Mouse (Mus musculus) urinary bladder, postnatal 4 days (tissue): ENCODE results near the gene Hist1h3f.
"Not testable (repeated sequence)": the region's sequence is repeated elsewhere in the genome, so short reads cannot be mapped to it uniquely, and the experiment has no call there.

ENCODE experiments used
- DNase-seq, 2 experiments: peaks; one replicate each; pipeline ENCODE4 v3.0.0; 2021 to 2022; ENCODE audit warnings: low spot score in 2 of 2

Gene Hist1h3f

DNA sequence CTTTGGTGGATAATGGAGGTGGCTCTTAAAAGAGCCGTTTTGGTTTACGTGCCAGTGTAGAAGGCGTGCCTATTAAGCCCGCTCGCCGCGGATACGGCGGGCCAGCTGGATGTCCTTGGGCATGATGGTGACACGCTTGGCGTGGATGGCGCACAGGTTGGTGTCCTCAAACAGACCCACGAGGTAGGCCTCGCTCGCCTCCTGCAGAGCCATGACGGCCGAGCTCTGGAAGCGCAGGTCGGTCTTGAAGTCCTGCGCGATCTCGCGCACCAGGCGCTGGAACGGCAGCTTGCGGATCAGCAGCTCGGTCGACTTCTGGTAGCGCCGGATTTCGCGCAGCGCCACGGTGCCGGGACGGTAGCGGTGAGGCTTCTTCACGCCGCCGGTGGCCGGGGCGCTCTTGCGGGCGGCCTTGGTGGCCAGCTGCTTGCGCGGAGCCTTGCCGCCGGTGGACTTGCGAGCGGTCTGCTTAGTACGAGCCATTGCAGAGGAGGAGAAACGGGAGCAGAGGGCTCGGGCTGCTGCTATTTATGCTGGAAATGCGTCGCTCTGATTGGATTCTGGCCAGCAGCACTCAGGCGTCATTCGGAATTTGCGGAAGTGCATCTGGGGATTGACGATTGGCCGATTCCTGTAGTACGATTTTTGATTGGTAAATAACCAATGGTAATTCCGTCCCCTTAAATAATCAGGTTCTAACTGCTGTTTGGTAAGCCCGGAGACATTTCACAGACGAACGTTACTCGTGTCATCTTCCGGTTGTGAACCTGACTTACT is 18.2 kb downstream of the Hist1h3f start, which contains the start of gene Hist1h3e:
Gene Hist1h3e (minus strand): TSS at position 487 of the 777 bp plus-strand sequence.
- DNase-seq, result peak; percentile 92 to 94

DNA sequence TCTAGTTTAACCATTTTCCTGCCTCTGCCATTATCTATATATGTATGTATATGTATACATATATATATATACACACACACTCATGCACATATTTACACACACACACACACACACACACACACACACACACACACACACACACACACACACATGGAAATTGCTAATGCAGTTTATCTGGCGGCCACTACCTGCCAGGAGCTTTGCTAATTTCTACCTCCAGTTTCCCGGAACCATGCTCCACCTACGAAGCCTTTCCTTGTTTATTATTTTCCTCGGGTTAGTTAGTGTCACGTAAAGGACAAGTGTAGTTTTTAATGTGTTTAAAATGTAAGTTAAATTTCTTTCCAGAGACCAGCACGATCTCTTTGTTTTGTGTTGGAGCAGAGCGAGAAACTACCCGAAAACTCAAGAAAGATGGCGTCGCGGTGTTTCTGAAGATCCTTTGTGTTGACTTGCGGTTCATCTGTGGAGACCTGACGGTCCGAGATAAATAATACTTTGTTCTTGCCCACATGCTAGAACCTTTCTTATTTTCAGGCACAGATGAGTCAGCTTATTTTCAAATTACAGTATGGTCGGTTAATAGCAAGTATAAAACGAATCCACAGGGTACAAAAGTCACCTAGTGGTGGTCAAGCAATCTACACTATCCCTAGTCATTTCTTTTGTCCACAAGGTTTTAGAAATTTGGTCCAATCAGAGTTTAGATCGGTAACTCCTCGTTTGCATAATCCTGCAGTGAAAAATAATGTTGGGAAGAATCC is 19.0 kb downstream of the Hist1h3f start:
- DNase-seq, result no peak

DNA sequence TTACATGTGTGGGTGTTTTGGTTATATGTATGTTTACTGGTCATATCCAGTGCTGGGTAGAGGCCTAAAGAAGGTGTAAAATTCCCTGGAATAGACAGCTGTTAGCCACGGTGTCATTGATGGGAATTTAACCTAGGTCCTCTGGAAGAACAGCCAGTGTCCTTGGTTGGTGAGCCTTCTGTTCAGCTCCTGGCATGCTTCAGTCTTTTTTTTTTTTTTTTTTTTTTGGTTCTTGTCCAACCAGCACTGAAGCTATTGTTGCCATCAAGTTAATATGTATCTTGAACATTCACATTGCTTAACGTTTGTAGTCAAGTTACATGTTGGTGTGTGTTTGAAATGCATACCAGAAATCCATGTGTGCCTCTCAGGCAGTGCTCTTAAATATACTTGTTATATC is 20.6 kb downstream of the Hist1h3f start:
- DNase-seq, result no peak

DNA sequence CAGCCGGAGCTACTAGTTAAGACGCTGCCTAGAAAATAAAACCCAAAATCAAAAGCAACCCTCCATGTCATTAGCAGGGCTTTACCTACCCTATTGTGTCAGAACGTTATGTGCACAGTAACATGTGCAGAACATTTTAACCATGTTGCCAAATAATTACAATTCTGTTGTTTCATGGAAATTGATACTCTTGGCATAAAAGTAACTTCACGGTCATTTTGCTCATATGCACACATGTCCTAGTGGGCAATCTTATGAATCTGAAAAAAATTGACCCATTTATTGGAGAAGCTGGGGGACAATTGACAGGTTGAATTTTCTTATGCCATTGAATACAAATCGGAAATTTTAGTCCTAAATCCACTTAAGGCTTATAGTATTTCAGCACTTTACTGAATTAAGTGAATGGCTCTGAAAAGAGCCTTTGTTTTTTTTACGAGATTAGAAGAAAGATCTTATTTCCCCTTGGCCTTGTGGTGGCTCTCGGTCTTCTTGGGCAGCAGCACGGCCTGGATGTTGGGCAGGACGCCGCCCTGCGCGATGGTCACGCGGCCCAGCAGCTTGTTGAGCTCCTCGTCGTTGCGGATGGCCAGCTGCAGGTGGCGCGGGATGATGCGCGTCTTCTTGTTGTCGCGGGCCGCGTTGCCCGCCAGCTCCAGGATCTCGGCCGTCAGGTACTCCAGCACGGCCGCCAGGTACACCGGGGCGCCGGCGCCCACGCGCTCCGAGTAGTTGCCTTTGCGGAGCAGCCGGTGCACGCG is 26.6 kb downstream of the Hist1h3f start:
- not testable (repeated sequence) for DNase-seq

DNA sequence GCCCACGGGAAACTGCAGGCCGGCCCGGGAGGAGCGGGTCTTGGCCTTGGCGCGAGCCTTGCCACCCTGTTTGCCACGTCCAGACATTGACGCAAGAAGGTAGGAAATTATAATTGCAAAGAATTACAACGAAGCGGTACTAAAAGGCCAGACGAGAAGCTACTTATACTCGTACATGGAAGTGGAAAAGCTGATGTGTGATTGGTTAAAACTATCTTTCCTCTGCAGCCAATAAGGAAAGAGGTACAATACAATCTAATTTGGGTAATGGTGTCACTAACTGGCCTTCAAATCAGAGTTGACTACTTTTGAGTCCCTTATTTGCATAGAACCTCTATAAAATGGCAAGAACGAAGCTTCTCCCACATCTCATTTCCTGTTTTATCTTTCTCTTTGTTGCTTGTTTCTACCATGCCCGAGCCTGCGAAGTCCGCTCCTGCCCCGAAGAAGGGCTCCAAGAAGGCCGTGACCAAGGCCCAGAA is 27.2 kb downstream of the Hist1h3f start, which contains the start of the genes Hist1h2ae and Hist1h2bg:
Gene Hist1h2ae (minus strand): TSS at position 199 of the 482 bp plus-strand sequence.
Gene Hist1h2bg (plus strand): TSS at position 375 of the 482 bp plus-strand sequence.
- peak in 1 of 2 experiments; percentile 60 for DNase-seq

DNA sequence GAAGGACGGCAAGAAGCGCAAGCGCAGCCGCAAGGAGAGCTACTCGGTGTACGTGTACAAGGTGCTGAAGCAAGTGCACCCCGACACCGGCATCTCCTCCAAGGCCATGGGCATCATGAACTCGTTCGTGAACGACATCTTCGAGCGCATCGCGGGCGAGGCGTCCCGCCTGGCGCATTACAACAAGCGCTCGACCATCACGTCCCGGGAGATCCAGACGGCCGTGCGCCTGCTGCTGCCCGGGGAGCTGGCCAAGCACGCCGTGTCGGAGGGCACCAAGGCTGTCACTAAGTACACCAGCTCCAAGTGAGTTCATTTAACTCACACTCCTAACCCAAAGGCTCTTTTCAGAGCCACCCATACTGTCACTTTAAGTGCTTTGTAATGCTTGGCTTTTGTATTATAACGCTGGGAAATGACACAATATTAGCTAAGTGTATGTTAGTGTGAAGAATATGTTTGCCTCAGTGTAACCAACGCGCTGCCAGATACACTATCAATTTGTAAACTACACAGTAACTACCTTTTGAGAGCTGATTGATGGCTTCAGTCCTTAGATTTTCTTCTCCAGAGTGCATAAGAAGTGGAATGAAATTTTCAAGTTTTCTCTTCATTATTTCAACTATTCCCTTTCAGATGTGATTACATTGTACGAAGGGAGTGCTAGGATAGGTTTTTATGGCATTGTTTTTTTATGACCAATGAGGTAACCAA is 27.8 kb downstream of the Hist1h3f start:
- not testable (repeated sequence) for DNase-seq

DNA sequence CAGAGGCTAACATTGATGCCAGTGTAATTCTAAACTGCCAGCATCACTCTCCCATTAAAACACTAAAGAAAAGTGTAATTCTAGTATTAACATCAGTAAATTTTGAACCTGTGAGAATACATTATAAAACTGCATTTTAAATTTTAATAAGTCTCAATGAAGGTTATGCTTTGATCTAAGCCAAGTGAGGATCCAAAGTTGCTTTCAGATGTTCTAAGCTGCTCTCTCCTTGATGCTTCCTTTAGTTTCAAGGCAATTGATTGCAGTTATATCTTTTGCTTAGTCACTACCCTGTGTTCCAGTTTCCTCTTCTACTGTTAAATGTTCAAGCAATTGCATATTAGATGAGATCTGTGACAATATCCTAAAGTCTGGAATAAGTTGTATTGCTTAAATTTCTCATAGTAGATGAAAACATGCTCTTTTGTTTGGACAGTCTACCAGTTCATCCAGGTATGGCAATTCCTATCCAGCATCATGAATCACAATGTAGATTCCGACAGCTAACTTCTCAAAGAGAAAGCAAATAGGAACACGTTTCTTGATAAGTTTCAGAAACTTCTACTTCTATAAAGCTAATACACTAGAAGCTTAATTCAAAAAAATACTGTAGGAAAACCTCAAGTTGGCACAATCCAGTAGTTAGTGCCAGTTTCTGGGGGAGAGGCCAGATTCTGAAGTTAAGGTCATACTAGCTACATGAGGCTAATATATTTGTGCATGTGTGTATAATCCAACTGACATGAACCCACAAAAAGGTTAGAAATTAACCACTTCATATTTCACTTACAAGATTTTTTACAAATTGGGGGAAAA is 28.6 kb downstream of the Hist1h3f start:
- no peak for DNase-seq

DNA sequence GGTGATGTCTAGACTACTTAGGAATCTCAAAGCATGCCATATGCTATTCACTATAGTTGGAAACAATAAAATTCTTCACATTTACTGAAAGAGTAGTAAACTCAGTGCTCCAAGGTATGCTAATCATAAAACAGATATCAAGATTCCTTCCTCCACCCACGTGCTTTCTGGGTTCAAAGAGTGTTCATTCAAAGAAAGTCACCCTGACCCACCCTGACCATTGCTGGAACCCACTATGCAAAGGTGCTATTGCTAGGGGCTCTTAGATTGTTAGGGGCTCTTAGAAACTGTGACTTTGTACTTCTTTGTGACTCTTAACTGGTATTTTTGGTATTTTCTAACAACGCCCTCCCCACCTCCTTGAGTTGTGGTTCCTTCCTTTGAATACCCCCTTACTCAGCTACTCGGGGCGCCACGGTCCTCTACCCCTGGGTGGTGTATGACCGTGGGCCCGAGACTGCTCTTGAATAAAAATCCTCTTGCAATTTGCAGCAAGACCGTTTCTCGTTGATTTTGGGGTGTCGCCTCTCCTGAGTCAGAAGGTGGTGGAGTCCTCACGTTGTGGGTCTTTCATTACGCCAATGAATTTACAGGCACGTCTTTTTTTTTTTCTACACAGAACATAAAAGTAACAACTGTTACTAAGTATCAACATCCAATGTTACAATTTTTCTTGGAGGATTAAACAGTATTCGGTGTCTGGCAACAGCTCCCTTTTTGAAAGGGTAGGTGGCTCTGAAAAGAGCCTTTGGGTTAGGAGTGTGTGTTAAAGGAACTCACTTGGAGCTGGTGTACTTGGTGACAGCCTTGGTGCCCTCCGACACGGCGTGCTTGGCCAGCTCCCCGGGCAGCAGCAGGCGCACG is 29.4 kb downstream of the Hist1h3f start:
- not testable (repeated sequence) for DNase-seq

DNA sequence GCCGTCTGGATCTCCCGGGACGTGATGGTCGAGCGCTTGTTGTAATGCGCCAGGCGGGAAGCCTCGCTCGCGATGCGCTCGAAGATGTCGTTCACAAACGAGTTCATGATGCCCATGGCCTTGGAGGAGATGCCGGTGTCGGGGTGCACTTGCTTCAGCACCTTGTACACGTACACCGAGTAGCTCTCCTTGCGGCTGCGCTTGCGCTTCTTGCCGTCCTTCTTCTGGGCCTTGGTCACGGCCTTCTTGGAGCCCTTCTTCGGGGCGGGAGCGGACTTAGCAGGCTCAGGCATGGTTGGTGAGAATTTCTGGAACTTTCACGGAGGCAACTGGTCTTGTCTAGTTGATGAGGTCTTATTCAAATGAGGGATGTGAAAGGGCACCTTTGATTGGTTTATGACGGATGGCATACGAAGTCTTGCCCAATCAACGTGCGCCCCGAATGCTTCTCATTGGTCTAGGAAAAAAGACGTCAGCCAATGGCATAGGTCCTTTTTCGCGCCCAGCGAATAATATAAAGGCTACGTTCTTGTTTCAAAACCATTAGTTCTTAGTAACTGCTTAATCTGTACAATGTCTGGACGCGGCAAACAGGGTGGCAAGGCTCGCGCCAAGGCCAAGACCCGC is 30.2 kb downstream of the Hist1h3f start, which contains the start of the genes Hist1h2bf and Hist1h2ad:
Gene Hist1h2bf (minus strand): TSS at position 299 of the 627 bp plus-strand sequence.
Gene Hist1h2ad (plus strand): TSS at position 484 of the 627 bp plus-strand sequence.
- DNase-seq, result peak; percentile 86

DNA sequence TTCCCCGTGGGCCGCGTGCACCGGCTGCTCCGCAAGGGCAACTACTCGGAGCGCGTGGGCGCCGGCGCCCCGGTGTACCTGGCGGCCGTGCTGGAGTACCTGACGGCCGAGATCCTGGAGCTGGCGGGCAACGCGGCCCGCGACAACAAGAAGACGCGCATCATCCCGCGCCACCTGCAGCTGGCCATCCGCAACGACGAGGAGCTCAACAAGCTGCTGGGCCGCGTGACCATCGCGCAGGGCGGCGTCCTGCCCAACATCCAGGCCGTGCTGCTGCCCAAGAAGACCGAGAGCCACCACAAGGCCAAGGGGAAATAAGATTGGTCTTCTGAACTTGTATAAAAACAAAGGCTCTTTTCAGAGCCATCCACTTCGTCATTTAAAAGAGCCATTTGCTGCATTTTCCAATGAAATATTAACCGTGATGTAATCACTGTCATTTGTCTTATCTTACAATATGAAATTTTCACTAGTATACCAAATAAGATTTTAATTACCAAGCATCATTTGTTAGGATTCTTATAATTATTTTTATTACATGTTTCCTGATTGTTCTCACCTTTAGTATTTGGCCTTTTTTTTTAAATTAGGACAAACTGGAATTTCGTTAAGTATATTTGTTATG is 30.8 kb downstream of the Hist1h3f start:
- not testable (repeated sequence) for DNase-seq

DNA sequence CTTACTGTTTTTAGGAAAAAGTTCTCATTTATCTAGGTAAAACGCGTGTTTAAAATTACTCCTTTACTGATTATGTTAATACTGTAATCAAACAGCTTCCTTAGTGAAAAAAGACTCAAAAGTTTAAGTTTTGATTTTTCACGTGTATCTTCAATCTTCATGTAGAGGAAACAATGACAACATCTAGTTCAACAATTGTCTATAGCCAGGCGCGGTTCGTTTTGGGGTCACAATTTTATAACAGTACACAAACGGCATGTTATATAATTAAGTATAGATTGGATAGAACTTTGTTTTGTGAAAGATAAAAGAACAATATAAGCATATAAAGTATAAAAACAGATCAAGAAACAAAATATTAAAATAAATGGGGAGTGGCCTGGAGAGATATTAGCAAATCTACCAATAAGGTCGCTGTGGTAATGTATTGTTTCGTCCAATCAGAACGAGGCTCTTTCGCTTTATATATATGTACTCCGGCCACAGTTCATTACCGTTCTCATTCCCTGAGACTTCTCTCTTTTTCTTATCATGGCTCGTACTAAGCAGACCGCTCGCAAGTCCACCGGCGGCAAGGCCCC is 31.5 kb downstream of the Hist1h3f start, which contains the start of gene Hist1h3d:
Gene Hist1h3d (plus strand): TSS at position 493 of the 581 bp plus-strand sequence.
- peak in 1 of 2 experiments; percentile 33 for DNase-seq

DNA sequence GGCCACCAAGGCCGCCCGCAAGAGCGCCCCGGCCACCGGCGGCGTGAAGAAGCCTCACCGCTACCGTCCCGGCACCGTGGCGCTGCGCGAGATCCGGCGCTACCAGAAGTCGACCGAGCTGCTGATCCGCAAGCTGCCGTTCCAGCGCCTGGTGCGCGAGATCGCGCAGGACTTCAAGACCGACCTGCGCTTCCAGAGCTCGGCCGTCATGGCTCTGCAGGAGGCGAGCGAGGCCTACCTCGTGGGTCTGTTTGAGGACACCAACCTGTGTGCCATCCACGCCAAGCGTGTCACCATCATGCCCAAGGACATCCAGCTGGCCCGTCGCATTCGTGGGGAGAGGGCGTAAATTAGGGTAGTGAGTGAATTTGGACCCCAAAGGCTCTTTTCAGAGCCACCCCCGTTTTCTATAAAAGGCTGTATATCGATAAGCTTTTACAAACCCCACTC is 32.0 kb downstream of the Hist1h3f start:
- DNase-seq, result not testable (repeated sequence)

DNA sequence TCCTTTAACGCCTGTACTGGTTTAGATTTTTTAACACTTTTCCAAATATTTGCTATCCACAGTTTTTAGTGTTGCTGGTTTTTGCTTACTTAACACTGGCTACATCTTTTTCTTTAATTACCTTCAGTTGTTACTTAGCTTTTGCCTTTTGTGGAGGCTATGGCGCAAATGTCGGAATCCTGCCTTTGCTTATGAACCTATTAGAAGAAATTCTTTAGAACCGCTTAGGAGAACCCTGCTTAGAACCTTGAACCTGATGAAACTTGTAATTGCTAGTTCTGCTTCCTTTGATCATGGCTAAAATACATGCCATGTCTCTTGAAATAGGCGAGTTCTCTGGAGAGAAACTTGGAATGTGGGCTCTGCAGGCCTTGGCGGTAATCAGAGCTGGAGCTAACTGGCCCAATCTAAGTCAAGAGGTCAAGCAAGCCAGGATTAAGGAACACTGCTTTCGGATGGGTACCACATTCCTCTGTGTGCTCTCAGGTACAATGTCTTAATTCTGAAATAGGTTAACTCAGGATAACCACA is 32.6 kb downstream of the Hist1h3f start:
- no peak for DNase-seq

DNA sequence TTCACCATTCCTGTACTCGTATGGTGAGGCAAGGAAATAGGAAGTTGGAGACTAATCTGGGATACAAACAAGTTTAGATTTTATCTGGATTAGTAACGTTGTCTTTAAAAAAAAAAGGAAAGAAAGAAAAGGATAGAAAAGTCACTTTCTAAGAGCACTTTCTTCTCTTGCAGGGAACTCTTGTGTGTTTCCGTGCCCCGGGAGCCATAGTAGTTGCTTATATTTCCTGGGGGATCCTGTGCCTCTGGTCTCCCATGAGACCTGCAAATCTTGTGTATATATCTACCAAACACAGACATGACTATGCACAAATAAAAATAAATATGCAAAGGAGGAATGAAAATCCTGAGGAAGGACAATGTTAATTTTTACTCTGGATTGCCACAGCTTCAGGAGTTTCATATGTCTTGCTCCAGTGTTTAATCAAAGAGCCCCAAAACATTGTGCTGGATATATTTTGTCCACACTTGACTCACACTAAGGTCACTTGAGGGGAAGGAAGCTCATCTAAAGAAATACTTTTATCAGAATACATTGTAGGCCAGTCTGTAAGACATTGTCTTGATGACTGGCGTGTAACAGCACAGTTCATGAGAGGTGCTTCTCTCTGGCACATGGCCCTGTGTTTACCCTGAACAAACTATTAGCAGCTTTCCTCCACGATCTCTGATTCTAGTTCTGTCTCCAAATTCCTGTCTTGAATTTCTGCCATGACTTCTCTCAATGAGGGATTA is 33.2 kb downstream of the Hist1h3f start:
- DNase-seq, result no peak

DNA sequence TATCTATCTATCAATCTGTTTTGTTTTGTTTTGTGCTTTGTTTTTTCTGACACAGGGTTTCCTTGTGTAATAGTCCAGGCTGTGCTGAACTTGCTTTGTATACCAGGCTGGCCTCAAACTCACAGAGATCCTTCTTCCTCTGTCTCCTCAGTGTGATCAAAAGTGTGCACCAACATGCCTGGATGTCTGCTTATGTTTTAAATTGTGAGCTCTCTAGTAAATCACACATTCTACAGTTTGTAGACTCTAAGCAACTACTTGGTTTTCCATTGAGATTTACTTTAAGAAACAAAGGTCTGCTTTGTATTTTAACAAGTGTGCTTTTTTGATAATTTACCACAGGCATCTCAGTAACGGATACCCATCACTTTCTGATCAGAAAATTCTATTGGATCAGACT is 34.0 kb downstream of the Hist1h3f start:
- DNase-seq, result no peak

DNA sequence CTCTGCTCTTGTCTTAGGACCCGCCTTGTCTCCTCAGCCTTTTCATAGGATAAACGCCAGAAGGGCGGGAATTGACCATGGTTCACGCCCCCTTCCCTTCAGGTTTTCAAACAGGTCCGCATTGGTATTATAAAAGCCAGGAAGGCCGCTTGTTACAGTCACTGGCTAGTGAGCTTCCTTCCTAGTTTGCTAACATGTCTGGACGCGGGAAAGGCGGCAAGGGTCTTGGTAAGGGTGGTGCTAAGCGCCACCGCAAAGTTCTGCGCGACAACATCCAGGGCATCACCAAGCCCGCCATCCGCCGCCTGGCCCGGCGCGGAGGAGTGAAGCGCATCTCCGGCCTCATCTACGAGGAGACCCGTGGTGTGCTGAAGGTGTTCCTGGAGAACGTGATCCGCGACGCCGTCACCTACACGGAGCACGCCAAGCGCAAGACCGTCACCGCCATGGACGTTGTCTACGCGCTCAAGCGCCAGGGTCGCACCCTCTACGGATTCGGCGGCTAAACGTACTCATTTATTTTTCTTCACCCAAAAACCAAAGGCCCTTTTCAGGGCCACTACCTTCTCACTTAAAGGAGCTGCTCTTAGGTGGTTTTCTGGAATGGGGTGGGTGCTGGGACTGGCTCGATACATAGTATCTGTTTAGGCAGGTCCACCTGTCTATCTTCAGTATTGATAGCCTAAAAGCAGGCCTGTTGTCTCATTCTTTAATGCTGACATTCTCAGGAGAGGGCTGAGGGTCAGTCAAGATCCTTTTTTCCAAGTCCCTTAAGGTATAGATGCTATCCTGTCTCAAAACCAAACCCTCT is 37.8 kb downstream of the Hist1h3f start, which contains the start of gene Hist1h4d:
Gene Hist1h4d (plus strand): TSS at position 191 of the 811 bp plus-strand sequence.
- DNase-seq, result peak; percentile 94 to 95
